Mouse (Mus musculus) kidney, adult 2 months (tissue): ENCODE results near the gene Gbgt1. TPM values are rescaled to one million over a fixed set of nuclear protein-coding genes. Genes with fewer than 3 reads are reported as not detected.
A peak's percentile ranks its signal among the peaks of the same experiment; 100 is the strongest.

Experiments used
- DNase-seq: peaks from one replicate; pipeline ENCODE4 v3.0.0; 2021
- H3K27ac ChIP-seq: fragments of 200-500 bp; 2 replicates; pipeline ENCODE4 v1.5.1; 2012; ENCODE audit warnings: low read depth, low read length, control low read depth, inconsistent platforms; ENCODE audit not compliant: insufficient read depth
- H3K27me3 ChIP-seq: fragments of 200-500 bp; replicated peaks from 2 replicates; pipeline ENCODE4 v1.6.1; 2012; ENCODE audit warnings: mild to moderate bottlenecking, moderate library complexity, low read length, inconsistent platforms; ENCODE audit not compliant: control insufficient read depth, insufficient read depth
- H3K36me3 ChIP-seq: fragments of 200-500 bp; 2 replicates; pipeline ENCODE4 v1.6.1; 2012; ENCODE audit warnings: mild to moderate bottlenecking, moderate library complexity, low read length, inconsistent platforms; ENCODE audit not compliant: control insufficient read depth, insufficient read depth
- H3K4me1 ChIP-seq: fragments of 200-500 bp; 2 replicates; pipeline ENCODE4 v1.6.1; 2011; ENCODE audit warnings: low read length; ENCODE audit not compliant: control insufficient read depth, insufficient read depth
- H3K4me3 ChIP-seq: fragments of 200-500 bp; 2 replicates; pipeline ENCODE4 v1.5.1; 2011; ENCODE audit warnings: mild to moderate bottlenecking, low read depth, low read length, control low read depth; ENCODE audit not compliant: insufficient read depth
- CTCF ChIP-seq: fragments of 200-500 bp; conservative IDR thresholded peaks from 2 replicates; pipeline ENCODE4 v1.5.1; 2011; ENCODE audit warnings: low read depth, mild to moderate bottlenecking, control low read depth, low read length, moderate library complexity, mixed read lengths; ENCODE audit not compliant: insufficient read depth, insufficient read length
- POLR2A ChIP-seq: fragments of 200-500 bp; IDR thresholded peaks from one replicate; pipeline ENCODE4 v1.6.1; 2011; ENCODE audit warnings: low read depth, low read length, control low read depth
- WGBS: fragments of 180-500 bp; shearing (Covaris S2); methylation state at CpG from one replicate; pipeline ENCODE4 v1.1.7; 2018; 5-methylcytosine and 5-hydroxymethylcytosine counted together
- polyA plus RNA-seq: library from polyadenylated mRNA; depleted of rRNA; stranded (reverse); fragments of >200 nt; gene quantifications from 2 replicates; pipeline ENCODE4 v1.2.3, GENCODE M21; 2012

Gbgt1 gene
- polyA plus RNA-seq, 1 experiment = 1.2 TPM

- Histone ChIP-seq H3K4me3 (no peak overlapping the region), H3K27me3 (no peaks in the 10 kb centered on the region), H3K4me1 (peaks cover 27% of the 10 kb centered on the region), H3K36me3 (no peaks in the 10 kb centered on the region), H3K27ac (peak overlapping the region; percentile 24; the same call in 1 of the 2 replicates)
- 54% methylated on average over 4 of the region's 4 CpGs for WGBS
- peak; percentile 94 for DNase-seq
- TF ChIP-seq CTCF (no peak), POLR2A (no peak)
Measured at GRCm38 (mm10) chr2:28522166-28522565, 25.5 kb downstream of the Gbgt1 start.

- peaks cover 20% of the 10 kb centered on the region for H3K4me1 ChIP-seq
- H3K4me3 ChIP-seq = no peak overlapping the region
- no peaks in the 10 kb centered on the region for H3K36me3 ChIP-seq
- no peak overlapping the region for H3K27ac ChIP-seq
- no peaks in the 10 kb centered on the region for H3K27me3 ChIP-seq
- WGBS = 14% methylated on average over 5 of the region's 5 CpGs
- peak; percentile 97 for DNase-seq
- TF ChIP-seq POLR2A (no peak), CTCF (no peak)
Measured at GRCm38 (mm10) chr2:28523643-28524117, 27.0 kb downstream of the Gbgt1 start.

- peaks cover 20% of the 10 kb centered on the region for H3K4me1 ChIP-seq
- no peaks in the 10 kb centered on the region for H3K27me3 ChIP-seq
- no peak overlapping the region for H3K4me3 ChIP-seq
- H3K36me3 ChIP-seq = no peaks in the 10 kb centered on the region
- DNase-seq = no peak
- 71% methylated on average over 10 of the region's 10 CpGs for WGBS
- TF ChIP-seq CTCF (no peak), POLR2A (no peak)
- H3K27ac ChIP-seq = peak overlapping the region; percentile 80; the same call in 1 of the 2 replicates
Measured at GRCm38 (mm10) chr2:28524406-28524805, 27.7 kb downstream of the Gbgt1 start.

- Histone ChIP-seq H3K4me3 (no peak overlapping the region), H3K36me3 (no peaks in the 10 kb centered on the region), H3K27me3 (no peaks in the 10 kb centered on the region), H3K27ac (peak overlapping the region; percentile 80), H3K4me1 (peaks cover 20% of the 10 kb centered on the region)
- DNase-seq = peak; percentile 83
- 41% methylated on average over 11 of the region's 11 CpGs for WGBS
- TF ChIP-seq CTCF = no peak
- no peak for TF ChIP-seq POLR2A
Measured at GRCm38 (mm10) chr2:28525219-28525942, 28.7 kb downstream of the Gbgt1 start.

GRCm38 (mm10) chr2:28525943-28526876, 29.5 kb downstream of the Gbgt1 start:
- H3K27ac ChIP-seq = peak overlapping the region; percentile 24; the same call in 1 of the 2 replicates
- no peaks in the 10 kb centered on the region for H3K36me3 ChIP-seq
- 48% methylated on average over 12 of the region's 12 CpGs for WGBS
- no peak for TF ChIP-seq POLR2A
- TF ChIP-seq CTCF = 0 out of 2 replicates have a peak, but pooled peaks have one; percentile 14
- no peak overlapping the region for H3K4me3 ChIP-seq
- no peak for DNase-seq
- no peaks in the 10 kb centered on the region for H3K27me3 ChIP-seq
- peaks cover 20% of the 10 kb centered on the region for H3K4me1 ChIP-seq

GRCm38 (mm10) chr2:28527436-28528353, 31.0 kb downstream of the Gbgt1 start:
- no peak overlapping the region for H3K4me3 ChIP-seq
- H3K27ac ChIP-seq = no peak overlapping the region
- DNase-seq = no peak
- H3K4me1 ChIP-seq = peaks cover 17% of the 10 kb centered on the region
- WGBS = 86% methylated on average over 20 of the region's 20 CpGs
- H3K27me3 ChIP-seq = no peaks in the 10 kb centered on the region
- TF ChIP-seq POLR2A (no peak), CTCF (no peak)
- H3K36me3 ChIP-seq = no peaks in the 10 kb centered on the region
